Mouse (Mus musculus): ENCODE measurements around the gene Krtap9-1. TPM values are rescaled to one million over a fixed set of nuclear protein-coding genes. Genes with fewer than 3 reads are reported as not detected.

Krtap9-1 gene
- polyA plus RNA-seq, 1 experiment from 2014 or later, result not detected

Other genes with a start within 250 kb of the Krtap9-1 start
- not detected in 2 replicates for gene Krtap4-1, start 245.2 kb upstream of the Krtap9-1 start, polyA plus RNA-seq (2015; fragmentation: Nextera tagmentation; extraction: Ambion mirVana)
- gene Krtap4-2, start 238.3 kb upstream of the Krtap9-1 start, polyA plus RNA-seq (2015; fragmentation: Nextera tagmentation; extraction: Ambion mirVana), result not detected in 2 replicates
- gene Krtap4-7, start 229.3 kb upstream of the Krtap9-1 start, polyA plus RNA-seq (2015; fragmentation: Nextera tagmentation; extraction: Ambion mirVana), result not detected in 2 replicates
- gene Gm11555, start 223.2 kb upstream of the Krtap9-1 start, polyA plus RNA-seq (2015; fragmentation: Nextera tagmentation; extraction: Ambion mirVana), result not detected in 2 replicates
- gene Gm11563, start 214.4 kb upstream of the Krtap9-1 start, polyA plus RNA-seq (2015; fragmentation: Nextera tagmentation; extraction: Ambion mirVana), result not detected in 2 replicates
- not detected in 2 replicates for gene Krtap4-6, start 207.4 kb upstream of the Krtap9-1 start, polyA plus RNA-seq (2015; fragmentation: Nextera tagmentation; extraction: Ambion mirVana)
- not detected in 2 replicates for gene Gm14190, start 182.6 kb upstream of the Krtap9-1 start, polyA plus RNA-seq (2015; fragmentation: Nextera tagmentation; extraction: Ambion mirVana)
- not detected in 2 replicates for gene Gm14180, start 139.1 kb upstream of the Krtap9-1 start, polyA plus RNA-seq (2015; fragmentation: Nextera tagmentation; extraction: Ambion mirVana)
- not detected in 2 replicates for gene Gm11595, start 100.5 kb upstream of the Krtap9-1 start, polyA plus RNA-seq (2015; fragmentation: Nextera tagmentation; extraction: Ambion mirVana)
- gene Krtap4-8, start 92.7 kb upstream of the Krtap9-1 start, polyA plus RNA-seq (2015; fragmentation: Nextera tagmentation; extraction: Ambion mirVana), result not detected in 2 replicates
- not detected in 2 replicates for gene Krtap4-9, start 88.2 kb upstream of the Krtap9-1 start, polyA plus RNA-seq (2015; fragmentation: Nextera tagmentation; extraction: Ambion mirVana)
- gene Gm11596, start 79.9 kb upstream of the Krtap9-1 start, polyA plus RNA-seq (2015; fragmentation: Nextera tagmentation; extraction: Ambion mirVana), result not detected in 2 replicates
- gene Gm11569, start 74.5 kb upstream of the Krtap9-1 start, polyA plus RNA-seq (2015; fragmentation: Nextera tagmentation; extraction: Ambion mirVana), result not detected in 2 replicates
- gene Gm11554, start 68.9 kb upstream of the Krtap9-1 start, polyA plus RNA-seq (2015; fragmentation: Nextera tagmentation; extraction: Ambion mirVana), result not detected in 2 replicates
- gene Krtap4-13, start 63.5 kb upstream of the Krtap9-1 start, polyA plus RNA-seq (2015; fragmentation: Nextera tagmentation; extraction: Ambion mirVana), result not detected in 2 replicates
- gene Gm11564, start 57.7 kb upstream of the Krtap9-1 start, polyA plus RNA-seq (2015; fragmentation: Nextera tagmentation; extraction: Ambion mirVana), result not detected in 2 replicates
- not detected in 2 replicates for gene 2300003K06Rik, start 35.3 kb upstream of the Krtap9-1 start, polyA plus RNA-seq (2015; fragmentation: Nextera tagmentation; extraction: Ambion mirVana)
- gene Krtap4-16, start 21.8 kb upstream of the Krtap9-1 start, polyA plus RNA-seq (2015; fragmentation: Nextera tagmentation; extraction: Ambion mirVana), result not detected in 2 replicates
- not detected in 2 replicates for gene Gm11568, start 15.5 kb upstream of the Krtap9-1 start, polyA plus RNA-seq (2015; fragmentation: Nextera tagmentation; extraction: Ambion mirVana)
- gene Gm11559, start 8.9 kb upstream of the Krtap9-1 start, polyA plus RNA-seq (2015; fragmentation: Nextera tagmentation; extraction: Ambion mirVana), result not detected in 2 replicates
- gene Gm11567, start 5.8 kb downstream of the Krtap9-1 start, polyA plus RNA-seq (2015; fragmentation: Nextera tagmentation; extraction: Ambion mirVana), result not detected in 2 replicates
- gene Krtap31-1, start 34.5 kb downstream of the Krtap9-1 start, polyA plus RNA-seq (2015; fragmentation: Nextera tagmentation; extraction: Ambion mirVana), result not detected in 2 replicates
- gene Gm11565, start 41.4 kb downstream of the Krtap9-1 start, polyA plus RNA-seq (2015; fragmentation: Nextera tagmentation; extraction: Ambion mirVana), result not detected in 2 replicates
- not detected in 2 replicates for gene Krtap31-2, start 62.9 kb downstream of the Krtap9-1 start, polyA plus RNA-seq (2015; fragmentation: Nextera tagmentation; extraction: Ambion mirVana)
- not detected in 2 replicates for gene Krtap9-5, start 75.1 kb downstream of the Krtap9-1 start, polyA plus RNA-seq (2015; fragmentation: Nextera tagmentation; extraction: Ambion mirVana)
- not detected in 2 replicates for gene Krtap29-1, start 105.7 kb downstream of the Krtap9-1 start, polyA plus RNA-seq (2015; fragmentation: Nextera tagmentation; extraction: Ambion mirVana)
- gene Krtap16-1, start 113.2 kb downstream of the Krtap9-1 start, polyA plus RNA-seq (2015; fragmentation: Nextera tagmentation; extraction: Ambion mirVana), result 0.09 and 0.13 TPM in 2 replicates
- gene Krtap17-1, start 120.6 kb downstream of the Krtap9-1 start, polyA plus RNA-seq (2015; fragmentation: Nextera tagmentation; extraction: Ambion mirVana), result 0.45 TPM in 1 of 2 replicates, not detected in the other
- gene Krt33a, start 142.8 kb downstream of the Krtap9-1 start, polyA plus RNA-seq (2015; fragmentation: Nextera tagmentation; extraction: Ambion mirVana), result not detected in 2 replicates
- not detected in 2 replicates for gene Krt33b, start 156.5 kb downstream of the Krtap9-1 start, polyA plus RNA-seq (2015; fragmentation: Nextera tagmentation; extraction: Ambion mirVana)
- not detected in 2 replicates for gene Krt34, start 168.2 kb downstream of the Krtap9-1 start, polyA plus RNA-seq (2015; fragmentation: Nextera tagmentation; extraction: Ambion mirVana)
- not detected in 2 replicates for gene Krt31, start 177.2 kb downstream of the Krtap9-1 start, polyA plus RNA-seq (2015; fragmentation: Nextera tagmentation; extraction: Ambion mirVana)
- gene Krt32, start 214.8 kb downstream of the Krtap9-1 start, polyA plus RNA-seq (2015; fragmentation: Nextera tagmentation; extraction: Ambion mirVana), result not detected in 2 replicates
- not detected in 2 replicates for gene Krt35, start 222.9 kb downstream of the Krtap9-1 start, polyA plus RNA-seq (2015; fragmentation: Nextera tagmentation; extraction: Ambion mirVana)
- not detected in 2 replicates for gene Krt36, start 232.2 kb downstream of the Krtap9-1 start, polyA plus RNA-seq (2015; fragmentation: Nextera tagmentation; extraction: Ambion mirVana)
- gene Krt13, start 248.2 kb downstream of the Krtap9-1 start, polyA plus RNA-seq (2015; fragmentation: Nextera tagmentation; extraction: Ambion mirVana), result 0.57 TPM in 1 of 2 replicates, not detected in the other